Mouse (Mus musculus): Measurements from ENCODE around the gene Ptov1.

DNA sequence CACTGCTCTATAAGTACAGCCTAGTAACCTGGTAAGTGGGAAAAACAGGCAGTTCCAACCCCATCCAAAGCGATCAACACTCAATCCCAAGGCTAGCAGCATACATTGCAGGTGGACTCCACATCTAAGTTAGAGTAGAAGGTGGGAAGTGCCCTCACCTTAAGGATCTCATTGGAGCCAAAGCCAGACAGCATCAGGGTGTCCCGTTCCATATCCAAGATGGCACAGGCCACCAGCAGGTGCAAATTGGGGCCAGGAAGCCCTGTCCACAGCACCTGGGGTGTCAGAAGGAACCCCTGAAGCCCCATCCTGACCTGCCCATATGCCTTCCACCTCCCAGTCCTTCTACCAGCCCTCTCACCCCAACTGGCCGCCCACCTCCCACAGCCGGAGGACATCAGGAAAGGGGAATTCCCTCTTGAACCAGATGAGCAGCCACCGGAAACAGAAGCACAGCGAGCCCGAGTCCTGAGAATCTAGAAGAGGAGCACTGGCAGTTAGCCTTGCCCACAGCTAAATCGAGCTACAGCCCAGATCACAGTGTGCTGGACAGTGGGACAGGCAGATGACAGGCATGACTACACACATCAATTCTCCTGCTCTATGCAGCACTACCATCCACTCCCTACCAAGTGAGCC, 27.6 kb downstream of the Ptov1 start:
- TF ChIP-seq POLR2A (IDR thresholded peaks at IDR 0.05; ENCODE audit: low read depth, low read length) (no peak), CTCF (conservative IDR thresholded peaks at IDR 0.05; ENCODE audit: insufficient read depth, insufficient read length, low read depth, low read length) (no peak)

Data from kidney, adult 2 months (tissue).